Mouse (Mus musculus) midbrain, embryonic 11.5 days (tissue): ENCODE data around the gene Abi3. TPM values are rescaled to one million over a fixed set of nuclear protein-coding genes. Genes with fewer than 3 reads are reported as not detected.
A peak's percentile ranks its signal among the peaks of the same experiment; 100 is the strongest.
"Not testable (repeated sequence)": the region's sequence is repeated elsewhere in the genome, so short reads cannot be mapped to it uniquely, and the experiment has no call there.

Experiments
- ATAC-seq: fragments of 200-750 bp; cut with Nextera tagmentation; 2 replicates; pipeline ENCODE4 v1.8.0; 2017; ENCODE audit warnings: moderate TSS enrichment, moderate library complexity; ENCODE audit not compliant: low FRiP score
- DNase-seq: peaks from one replicate; pipeline ENCODE4 v3.0.0; 2015; ENCODE audit warnings: low spot score; ENCODE audit errors: missing footprints
- H3K27ac ChIP-seq: fragments of 300-500 bp; sonication (generic); 2 replicates; pipeline ENCODE4 v1.5.1; 2014; ENCODE audit warnings: low read depth, low read length
- H3K27me3 ChIP-seq: fragments of 300-500 bp; sonication (generic); 2 replicates; pipeline ENCODE4 v1.6.1; 2014; ENCODE audit warnings: mild to moderate bottlenecking, low read length, moderate library complexity, mixed read lengths; ENCODE audit not compliant: control insufficient read depth, insufficient read depth
- H3K36me3 ChIP-seq: fragments of 300-500 bp; sonication (generic); 2 replicates; pipeline ENCODE4 v1.6.1; 2014; ENCODE audit warnings: mild to moderate bottlenecking, low read length, moderate library complexity, mixed read lengths; ENCODE audit not compliant: control insufficient read depth, insufficient read depth
- H3K4me1 ChIP-seq: fragments of 300-500 bp; sonication (generic); 2 replicates; pipeline ENCODE4 v1.6.1; 2014; ENCODE audit warnings: low read length; ENCODE audit not compliant: control insufficient read depth, insufficient read depth
- H3K4me2 ChIP-seq: fragments of 300-500 bp; sonication (generic); 2 replicates; pipeline ENCODE4 v1.6.1; 2014; ENCODE audit warnings: mild to moderate bottlenecking, moderate library complexity
- H3K4me3 ChIP-seq: fragments of 300-500 bp; sonication (generic); 2 replicates; pipeline ENCODE4 v1.5.1; 2014; ENCODE audit warnings: low read depth, low read length
- H3K9ac ChIP-seq: fragments of 300-500 bp; sonication (generic); 2 replicates; pipeline ENCODE4 v1.6.1; 2014; ENCODE audit warnings: low read length
- H3K9me3 ChIP-seq: fragments of 300-500 bp; sonication (generic); 2 replicates; pipeline ENCODE4 v1.6.1; 2016; ENCODE audit warnings: low read length; ENCODE audit not compliant: control insufficient read depth
- WGBS: fragments of 180-500 bp; shearing (Covaris S2); extraction: QIAGEN DNeasy Blood & Tissue Kit; methylation state at CpG from one replicate; pipeline ENCODE4 v1.1.7; 2014; 5-methylcytosine and 5-hydroxymethylcytosine counted together
- polyA plus RNA-seq: library from polyadenylated mRNA; unstranded; fragments of >200 nt; fragmentation: Nextera tagmentation; extraction: Ambion mirVana; gene quantifications from 2 replicates; pipeline ENCODE4 v1.2.1, GENCODE M21; 2014

The Abi3 gene
- polyA plus RNA-seq = 1.2 and 2.1 TPM in 2 replicates

GRCm38 (mm10) chr11:95842074-95842681, at the start of gene Abi3:
Gene Abi3 (minus strand): TSS chr11:95842476.
- 0 out of 2 replicates have a peak, but pooled peaks cover 5% of the 10 kb centered on the region for H3K4me1 ChIP-seq
- no peak within 1 kb of the TSS for H3K9ac ChIP-seq
- H3K27ac ChIP-seq = no peak within 1 kb of the TSS

GRCm38 (mm10) chr11:95890462-95891051, 48.3 kb upstream of the Abi3 start:
- no peaks in the 10 kb centered on the region; the same call in 1 of the 2 replicates for H3K27me3 ChIP-seq
- H3K4me3 ChIP-seq = no peak overlapping the region
- no peaks in the 10 kb centered on the region for H3K36me3 ChIP-seq
- H3K4me2 ChIP-seq = no peak overlapping the region
- no peak overlapping the region for H3K9ac ChIP-seq
- WGBS = 68% methylated on average over 2 of the region's 2 CpGs
- H3K9me3 ChIP-seq = no peaks in the 10 kb centered on the region
- ATAC-seq = no peak
- H3K27ac ChIP-seq = no peak overlapping the region
- no peaks in the 10 kb centered on the region for H3K4me1 ChIP-seq
- no peak for DNase-seq

More at GRCm38 (mm10) chr11:95842074-95842681, at the start of gene Abi3:
- Histone ChIP-seq H3K9me3 (no peaks in the 10 kb centered on the region), H3K27me3 (peaks cover 5% of the 10 kb centered on the region; the same call in 1 of the 2 replicates), H3K4me3 (no peak within 1 kb of the TSS), H3K4me2 (no peak within 1 kb of the TSS; the same call in 1 of the 2 replicates), H3K36me3 (no peaks in the 10 kb centered on the region)
- 16% methylated on average over 11 of the region's 11 CpGs for WGBS
- DNase-seq (peak; percentile 84), ATAC-seq (no peak)

GRCm38 (mm10) chr11:95879861-95880260, 37.6 kb upstream of the Abi3 start:
- H3K27ac ChIP-seq = not testable (repeated sequence)

GRCm38 (mm10) chr11:95876296-95876695, 34.0 kb upstream of the Abi3 start:
- DNase-seq (peak; percentile 91), ATAC-seq (no peak)
- Histone ChIP-seq H3K4me2 (no peak overlapping the region), H3K9me3 (no peaks in the 10 kb centered on the region), H3K27me3 (no peaks in the 10 kb centered on the region), H3K4me3 (no peak overlapping the region), H3K9ac (no peak overlapping the region), H3K36me3 (no peaks in the 10 kb centered on the region), H3K27ac (no peak overlapping the region), H3K4me1 (no peaks in the 10 kb centered on the region)
- WGBS = 25% methylated on average over 7 of the region's 7 CpGs

More at GRCm38 (mm10) chr11:95879861-95880260, 37.6 kb upstream of the Abi3 start:
- not testable (repeated sequence) for H3K9me3 ChIP-seq, H3K4me3 ChIP-seq, H3K4me1 ChIP-seq, H3K9ac ChIP-seq, ATAC-seq, H3K36me3 ChIP-seq, H3K27me3 ChIP-seq, DNase-seq, H3K4me2 ChIP-seq
- 91% methylated on average over 2 of the region's 2 CpGs for WGBS

- DNase-seq = no peak
- H3K4me2 ChIP-seq = no peak overlapping the region
- H3K4me3 ChIP-seq = no peak overlapping the region
- H3K4me1 ChIP-seq = no peaks in the 10 kb centered on the region
- no peak overlapping the region for H3K9ac ChIP-seq
- 22% methylated on average over 9 of the region's 9 CpGs for WGBS
- no peaks in the 10 kb centered on the region for H3K36me3 ChIP-seq
- ATAC-seq = no peak
- no peaks in the 10 kb centered on the region for H3K27me3 ChIP-seq
- no peaks in the 10 kb centered on the region for H3K9me3 ChIP-seq
- no peak overlapping the region for H3K27ac ChIP-seq
Measured at GRCm38 (mm10) chr11:95875804-95876203, 33.5 kb upstream of the Abi3 start.

- WGBS = 73% methylated on average over 6 of the region's 6 CpGs
Measured at GRCm38 (mm10) chr11:95869918-95870470, 27.7 kb upstream of the Abi3 start.

GRCm38 (mm10) chr11:95869442-95869841, 27.2 kb upstream of the Abi3 start:
- Histone ChIP-seq H3K4me1 (no peaks in the 10 kb centered on the region), H3K36me3 (no peaks in the 10 kb centered on the region), H3K27me3 (no peaks in the 10 kb centered on the region), H3K9me3 (no peaks in the 10 kb centered on the region), H3K27ac (no peak overlapping the region), H3K4me3 (no peak overlapping the region), H3K4me2 (no peak overlapping the region), H3K9ac (no peak overlapping the region)
- DNase-seq = no peak
- WGBS = 83% methylated on average over 4 of the region's 4 CpGs
- no peak for ATAC-seq

More at GRCm38 (mm10) chr11:95869918-95870470, 27.7 kb upstream of the Abi3 start:
- no peak overlapping the region for H3K4me3 ChIP-seq
- H3K27ac ChIP-seq = no peak overlapping the region
- H3K27me3 ChIP-seq = no peaks in the 10 kb centered on the region
- H3K4me1 ChIP-seq = no peaks in the 10 kb centered on the region
- no peak for DNase-seq
- H3K9me3 ChIP-seq = no peaks in the 10 kb centered on the region
- H3K4me2 ChIP-seq = no peak overlapping the region
- no peak overlapping the region for H3K9ac ChIP-seq
- H3K36me3 ChIP-seq = no peaks in the 10 kb centered on the region
- no peak for ATAC-seq

- Histone ChIP-seq H3K27ac (no peak overlapping the region), H3K4me2 (no peak overlapping the region), H3K4me3 (no peak overlapping the region), H3K9ac (no peak overlapping the region), H3K36me3 (no peaks in the 10 kb centered on the region), H3K27me3 (no peaks in the 10 kb centered on the region), H3K4me1 (peaks cover 13% of the 10 kb centered on the region), H3K9me3 (no peaks in the 10 kb centered on the region)
- no peak for ATAC-seq
- no peak for DNase-seq
- 94% methylated on average over 8 of the region's 8 CpGs for WGBS
Measured at GRCm38 (mm10) chr11:95861397-95861796, 19.1 kb upstream of the Abi3 start.

- ATAC-seq = no peak
- H3K27me3 ChIP-seq = no peaks in the 10 kb centered on the region
- WGBS = 52% methylated on average over 3 of the region's 3 CpGs
- no peak for DNase-seq
- no peak overlapping the region for H3K27ac ChIP-seq
- H3K9me3 ChIP-seq = no peaks in the 10 kb centered on the region
- H3K36me3 ChIP-seq = no peaks in the 10 kb centered on the region
- H3K4me1 ChIP-seq = peaks cover 13% of the 10 kb centered on the region
- H3K9ac ChIP-seq = peak overlapping the region; percentile 58; the same call in 1 of the 2 replicates
- peak overlapping the region; percentile 60 for H3K4me3 ChIP-seq
- peak overlapping the region; percentile 80 for H3K4me2 ChIP-seq
Measured at GRCm38 (mm10) chr11:95860071-95860490, 17.8 kb upstream of the Abi3 start.
